Mouse (Mus musculus): ENCODE measurements around the gene Col4a3bp. TPM values are rescaled to one million over a fixed set of nuclear protein-coding genes. Genes with fewer than 3 reads are reported as not detected.

The Col4a3bp gene
- polyA plus RNA-seq, 1 experiment from 2014 or later, result 11.0 TPM

DNA sequence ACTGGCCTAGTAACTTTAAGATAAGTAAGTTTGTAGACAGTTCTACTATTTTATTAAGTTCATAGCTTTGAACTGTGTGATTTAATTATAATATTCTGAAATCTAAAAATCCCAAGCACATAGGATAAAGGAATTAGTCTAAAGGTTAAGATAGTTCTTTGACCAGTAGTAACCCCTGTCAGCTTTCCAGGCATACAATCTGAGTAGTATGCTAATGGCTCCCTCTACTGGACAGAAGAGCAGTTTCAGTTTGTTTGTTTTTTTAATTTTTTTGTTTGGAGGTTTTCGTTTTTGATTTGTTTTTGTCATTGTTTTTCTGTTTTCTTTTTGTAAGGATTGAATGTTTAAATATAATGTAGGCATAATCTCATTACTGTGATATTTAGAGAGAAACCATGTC, 51.2 kb downstream of the Col4a3bp start:
- no peak for ATAC-seq (ENCODE audit: insufficient number of reproducible peaks, low FRiP score, low TSS enrichment, low read depth)
- Histone ChIP-seq H3K4me2 (no peak overlapping the region), H3K27ac (no peak overlapping the region), H3K4me3 (no peak overlapping the region), H3K27me3 (no peaks in the 10 kb centered on the region), H3K9me3 (no peaks in the 10 kb centered on the region), H3K36me3 (no peaks in the 10 kb centered on the region), H3K4me1 (0 out of 2 replicates have a peak, but pooled peaks cover 10% of the 10 kb centered on the region), H3K9ac (no peak overlapping the region)
- 20% methylated on average over 1 of the region's 1 CpGs for WGBS

DNA sequence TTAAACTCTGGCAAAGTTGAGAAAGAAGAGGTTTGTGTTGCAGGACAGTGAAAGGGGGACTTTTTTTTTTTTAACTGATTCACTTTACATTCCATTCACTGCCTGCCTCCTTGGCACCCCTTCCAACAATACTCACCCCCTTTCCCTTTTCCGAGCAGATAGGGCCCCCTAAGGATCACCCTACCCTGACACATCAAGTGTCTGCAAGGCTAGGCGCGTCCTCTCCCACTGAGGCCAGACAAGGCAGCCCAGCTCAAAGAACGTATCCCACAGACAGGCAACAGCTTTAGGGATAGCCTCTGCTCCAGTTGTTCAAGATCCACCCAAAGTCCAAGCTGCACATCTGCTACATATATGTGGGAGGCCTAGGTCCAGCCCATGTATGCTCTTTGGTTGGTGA, 51.7 kb downstream of the Col4a3bp start:
- H3K36me3 ChIP-seq, result peaks cover under 1% of the 10 kb centered on the region; the same call in 1 of the 2 replicates
- H3K4me3 ChIP-seq, result no peak overlapping the region
- ATAC-seq (ENCODE audit: insufficient number of reproducible peaks, low FRiP score, low TSS enrichment, low read depth), result no peak
- no peak overlapping the region for H3K4me2 ChIP-seq
- 0 out of 2 replicates have a peak, but pooled peaks cover 9% of the 10 kb centered on the region for H3K4me1 ChIP-seq
- no peak overlapping the region for H3K9ac ChIP-seq
- WGBS, result 75% methylated on average over 4 of the region's 4 CpGs
- H3K9me3 ChIP-seq, result no peaks in the 10 kb centered on the region
- no peak overlapping the region for H3K27ac ChIP-seq
- H3K27me3 ChIP-seq, result no peaks in the 10 kb centered on the region

DNA sequence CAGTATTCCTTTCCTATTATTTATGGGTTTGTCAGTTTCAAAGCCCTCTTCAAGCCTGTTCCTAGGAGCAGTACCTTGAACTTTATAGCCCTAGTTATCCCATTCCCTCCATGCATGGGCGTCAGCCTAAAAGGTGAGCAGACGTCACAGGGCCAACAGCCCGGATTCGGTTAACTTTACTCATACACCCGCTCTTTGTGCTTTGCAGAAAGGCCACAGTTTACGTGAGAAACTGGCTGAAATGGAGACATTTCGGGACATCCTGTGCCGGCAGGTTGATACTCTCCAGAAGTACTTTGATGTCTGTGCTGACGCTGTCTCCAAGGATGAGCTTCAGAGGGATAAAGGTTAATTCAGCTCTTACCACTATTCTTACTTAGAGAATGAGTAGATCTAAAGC, 56.8 kb downstream of the Col4a3bp start:
- H3K4me3 ChIP-seq, result no peak overlapping the region
- ATAC-seq (ENCODE audit: insufficient number of reproducible peaks, low FRiP score, low TSS enrichment, low read depth), result no peak
- H3K9me3 ChIP-seq, result no peaks in the 10 kb centered on the region
- H3K27me3 ChIP-seq, result no peaks in the 10 kb centered on the region
- no peak overlapping the region for H3K9ac ChIP-seq
- no peak overlapping the region for H3K4me2 ChIP-seq
- no peak overlapping the region for H3K27ac ChIP-seq
- H3K4me1 ChIP-seq, result 0 out of 2 replicates have a peak, but pooled peaks cover 3% of the 10 kb centered on the region
- H3K36me3 ChIP-seq, result peaks cover 15% of the 10 kb centered on the region
- WGBS, result 81% methylated on average over 9 of the region's 9 CpGs

DNA sequence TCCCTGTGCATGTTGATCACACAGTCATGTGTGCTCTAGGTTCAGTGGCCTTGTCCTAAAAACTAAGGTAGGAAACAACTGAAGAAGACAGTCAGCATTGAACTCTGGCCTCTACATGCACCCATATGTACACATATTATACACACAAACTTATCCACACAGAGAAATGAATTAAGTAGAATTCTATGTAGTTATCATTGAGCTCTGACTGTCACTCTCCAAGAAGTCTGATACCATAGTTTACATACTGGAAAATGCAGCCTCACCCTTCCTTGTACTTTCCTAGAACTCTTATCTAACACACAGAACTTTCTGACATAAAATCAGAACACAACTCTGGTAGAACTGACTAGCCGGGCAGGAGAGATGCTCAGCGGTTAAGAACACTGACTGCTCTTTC, 61.8 kb downstream of the Col4a3bp start:
- Histone ChIP-seq H3K4me3 (no peak overlapping the region), H3K4me2 (no peak overlapping the region), H3K9ac (no peak overlapping the region), H3K27ac (no peak overlapping the region), H3K27me3 (no peaks in the 10 kb centered on the region), H3K36me3 (peaks cover 29% of the 10 kb centered on the region), H3K4me1 (no peaks in the 10 kb centered on the region), H3K9me3 (no peaks in the 10 kb centered on the region)
- 90% methylated on average over 2 of the region's 2 CpGs for WGBS
- ATAC-seq (ENCODE audit: insufficient number of reproducible peaks, low FRiP score, low TSS enrichment, low read depth), result no peak

DNA sequence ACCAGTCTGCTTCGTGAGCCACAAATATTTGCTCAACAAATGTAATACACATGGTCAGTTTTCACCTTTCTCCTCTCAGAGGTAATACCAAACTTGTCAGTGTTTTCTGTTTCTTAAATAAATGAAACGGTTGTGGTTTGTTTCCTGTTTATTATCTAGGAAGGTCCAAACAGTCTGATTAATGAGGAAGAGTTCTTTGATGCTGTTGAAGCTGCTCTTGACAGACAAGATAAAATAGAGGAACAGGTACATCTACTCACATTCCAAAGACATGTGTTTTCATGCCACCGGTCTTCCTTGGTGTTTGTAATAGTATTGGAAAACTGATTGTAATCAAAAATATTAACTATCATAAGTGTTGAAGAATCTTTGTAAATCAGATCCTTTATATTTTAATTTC, 72.2 kb downstream of the Col4a3bp start:
- Histone ChIP-seq H3K4me2 (no peak overlapping the region), H3K9ac (no peak overlapping the region), H3K36me3 (peaks cover 15% of the 10 kb centered on the region), H3K4me3 (no peak overlapping the region), H3K27ac (no peak overlapping the region), H3K27me3 (no peaks in the 10 kb centered on the region), H3K9me3 (no peaks in the 10 kb centered on the region), H3K4me1 (no peaks in the 10 kb centered on the region)
- ATAC-seq (ENCODE audit: insufficient number of reproducible peaks, low FRiP score, low TSS enrichment, low read depth), result no peak
- 84% methylated on average over 3 of the region's 3 CpGs for WGBS

DNA sequence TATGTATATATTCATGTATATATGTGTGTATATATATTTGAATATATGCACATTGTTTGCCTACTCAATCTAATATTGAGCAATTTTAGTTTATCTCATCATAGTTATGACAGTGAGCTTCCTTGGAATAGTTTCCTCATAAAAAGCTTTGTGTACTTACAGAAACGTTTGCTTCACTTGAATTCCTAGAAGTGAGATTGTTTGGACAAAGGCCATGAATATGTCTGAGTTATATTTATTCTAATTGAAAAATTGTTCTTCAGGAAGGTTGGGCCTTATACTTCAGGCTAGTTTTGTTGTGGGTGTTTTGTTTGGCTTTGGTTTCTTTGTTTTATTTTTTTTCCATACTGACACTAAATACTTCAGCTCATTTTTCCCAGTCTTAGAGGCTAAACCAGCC, 78.5 kb downstream of the Col4a3bp start:
- no peaks in the 10 kb centered on the region for H3K27me3 ChIP-seq
- no peaks in the 10 kb centered on the region for H3K9me3 ChIP-seq
- no peak overlapping the region for H3K9ac ChIP-seq
- ATAC-seq (ENCODE audit: insufficient number of reproducible peaks, low FRiP score, low TSS enrichment, low read depth), result no peak
- no peak overlapping the region for H3K4me3 ChIP-seq
- H3K4me1 ChIP-seq, result no peaks in the 10 kb centered on the region
- H3K4me2 ChIP-seq, result no peak overlapping the region
- no peak overlapping the region for H3K27ac ChIP-seq
- 38% methylated on average over 1 of the region's 1 CpGs for WGBS
- H3K36me3 ChIP-seq, result peaks cover 23% of the 10 kb centered on the region; the same call in 1 of the 2 replicates

DNA sequence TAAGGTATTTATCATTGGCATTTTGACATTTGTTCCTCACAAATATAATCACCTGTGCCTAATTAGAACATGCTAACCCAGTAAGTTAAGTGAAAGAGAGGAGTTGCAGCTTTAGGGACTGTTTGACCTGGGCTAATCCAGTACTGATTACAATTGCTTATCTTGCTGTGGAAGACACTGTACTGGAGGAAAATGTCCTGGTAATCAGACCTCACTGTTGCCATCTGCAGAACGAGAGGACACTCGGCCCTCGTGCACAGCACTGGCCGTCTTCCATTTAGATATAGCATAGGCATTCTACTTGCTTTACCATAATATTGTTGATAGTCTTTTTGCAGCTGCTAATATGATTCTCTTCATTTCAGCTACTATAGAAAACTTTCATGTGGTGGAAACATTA, 88.0 kb downstream of the Col4a3bp start:
- no peak for ATAC-seq (ENCODE audit: insufficient number of reproducible peaks, low FRiP score, low TSS enrichment, low read depth)
- no peaks in the 10 kb centered on the region for H3K27me3 ChIP-seq
- H3K4me3 ChIP-seq, result no peak overlapping the region
- H3K9ac ChIP-seq, result no peak overlapping the region
- no peaks in the 10 kb centered on the region for H3K9me3 ChIP-seq
- WGBS, result 95% methylated on average over 4 of the region's 4 CpGs
- no peak overlapping the region for H3K27ac ChIP-seq
- no peak overlapping the region for H3K4me2 ChIP-seq
- peaks cover 38% of the 10 kb centered on the region for H3K36me3 ChIP-seq
- no peaks in the 10 kb centered on the region for H3K4me1 ChIP-seq

DNA sequence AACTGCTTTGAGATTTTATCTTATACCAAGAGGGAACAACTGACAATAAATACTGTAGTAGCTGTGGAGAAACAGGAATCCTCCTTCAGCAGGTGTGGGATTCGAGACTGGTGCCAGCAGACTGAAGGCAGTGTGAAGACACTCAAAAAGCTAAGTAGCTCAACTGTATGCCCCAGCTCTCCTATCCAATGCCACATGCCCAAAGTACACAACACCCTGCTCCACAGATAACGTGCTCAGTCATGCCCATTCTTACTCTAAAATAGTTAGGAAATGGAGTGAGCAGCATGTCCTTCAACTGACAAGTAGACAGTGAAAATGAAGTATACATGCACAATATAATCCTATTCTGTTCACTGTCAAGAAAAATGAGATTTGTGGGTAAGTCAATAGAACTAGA, 101.8 kb downstream of the Col4a3bp start:
- no peak overlapping the region for H3K4me3 ChIP-seq
- H3K9me3 ChIP-seq, result no peaks in the 10 kb centered on the region
- H3K27me3 ChIP-seq, result no peaks in the 10 kb centered on the region
- H3K36me3 ChIP-seq, result peaks cover 15% of the 10 kb centered on the region
- WGBS, result 64% methylated on average over 2 of the region's 2 CpGs
- ATAC-seq (ENCODE audit: insufficient number of reproducible peaks, low FRiP score, low TSS enrichment, low read depth), result no peak
- H3K4me2 ChIP-seq, result no peak overlapping the region
- H3K9ac ChIP-seq, result no peak overlapping the region
- no peak overlapping the region for H3K27ac ChIP-seq
- no peaks in the 10 kb centered on the region for H3K4me1 ChIP-seq

DNA sequence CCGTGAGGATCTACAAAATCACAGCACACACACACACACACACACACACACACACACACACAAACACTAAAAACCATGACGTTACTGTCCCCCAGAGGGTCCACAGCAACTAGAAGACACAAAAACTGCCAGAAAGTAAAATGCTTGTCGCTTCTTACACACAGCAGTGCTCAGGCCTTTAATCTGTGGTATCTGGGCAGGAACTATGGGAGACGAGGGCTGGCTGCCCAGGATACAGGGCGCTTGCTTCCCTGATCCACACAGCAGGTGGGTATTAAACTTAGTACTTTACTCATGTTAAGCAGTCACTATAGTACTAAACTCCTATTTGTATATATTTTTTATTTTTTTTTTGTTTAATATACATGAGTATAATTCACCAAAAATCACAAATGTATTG, 103.4 kb downstream of the Col4a3bp start:
- Histone ChIP-seq H3K9me3 (no peaks in the 10 kb centered on the region), H3K36me3 (peaks cover 24% of the 10 kb centered on the region), H3K4me2 (no peak overlapping the region), H3K9ac (no peak overlapping the region), H3K4me3 (no peak overlapping the region), H3K4me1 (no peaks in the 10 kb centered on the region), H3K27me3 (no peaks in the 10 kb centered on the region), H3K27ac (no peak overlapping the region)
- WGBS, result 41% methylated on average over 5 of the region's 5 CpGs
- no peak for ATAC-seq (ENCODE audit: insufficient number of reproducible peaks, low FRiP score, low TSS enrichment, low read depth)

DNA sequence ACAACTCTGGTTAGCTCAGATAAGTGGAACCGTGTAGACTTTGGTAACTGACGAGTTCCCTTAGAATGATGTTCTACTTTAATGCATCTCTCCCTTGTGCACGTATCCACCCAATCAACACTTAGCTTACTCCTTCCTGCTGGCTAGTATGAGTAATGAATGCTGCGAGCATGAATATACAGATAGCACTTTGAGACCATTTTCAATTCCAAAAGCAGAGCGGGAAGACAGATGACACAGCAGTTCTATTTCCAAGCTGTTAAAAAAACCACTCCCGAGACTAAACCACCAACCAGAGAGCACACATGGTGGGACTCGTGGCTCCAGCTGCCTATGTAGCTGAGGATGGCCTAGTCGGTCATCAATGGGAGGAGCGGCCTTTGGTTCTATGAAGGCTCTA, 110.6 kb downstream of the Col4a3bp start:
- 90% methylated on average over 9 of the region's 9 CpGs for WGBS
- no peak overlapping the region for H3K27ac ChIP-seq
- H3K36me3 ChIP-seq, result peaks cover 85% of the 10 kb centered on the region
- no peaks in the 10 kb centered on the region for H3K27me3 ChIP-seq
- no peak overlapping the region for H3K4me3 ChIP-seq
- no peak for ATAC-seq (ENCODE audit: insufficient number of reproducible peaks, low FRiP score, low TSS enrichment, low read depth)
- H3K4me2 ChIP-seq, result no peak overlapping the region
- H3K9ac ChIP-seq, result no peak overlapping the region
- H3K4me1 ChIP-seq, result no peaks in the 10 kb centered on the region
- H3K9me3 ChIP-seq, result no peaks in the 10 kb centered on the region

DNA sequence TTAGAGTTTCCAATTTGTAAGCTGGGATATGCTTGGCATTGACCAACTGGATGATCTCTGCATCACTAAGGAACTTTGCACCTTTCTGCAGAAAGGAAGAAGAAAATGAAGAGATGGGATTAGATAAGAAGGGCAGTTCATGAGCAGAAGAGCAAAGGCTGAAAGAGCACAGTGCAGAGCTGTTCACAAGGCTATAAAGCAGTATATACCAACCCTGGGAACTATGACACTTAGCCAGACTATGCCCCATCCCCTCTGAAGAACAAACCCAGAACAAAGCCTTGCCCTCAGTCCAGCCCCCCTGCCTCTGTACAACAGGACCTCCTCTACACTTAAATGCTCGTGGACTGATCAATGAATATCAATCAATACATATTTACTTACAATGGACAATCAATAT, 114.3 kb downstream of the Col4a3bp start:
- H3K27ac ChIP-seq, result no peak overlapping the region
- no peaks in the 10 kb centered on the region for H3K27me3 ChIP-seq
- no peak for ATAC-seq (ENCODE audit: insufficient number of reproducible peaks, low FRiP score, low TSS enrichment, low read depth)
- no peak overlapping the region for H3K4me3 ChIP-seq
- no peak overlapping the region for H3K9ac ChIP-seq
- no peaks in the 10 kb centered on the region for H3K4me1 ChIP-seq
- H3K4me2 ChIP-seq, result no peak overlapping the region
- H3K9me3 ChIP-seq, result no peaks in the 10 kb centered on the region
- 93% methylated on average over 1 of the region's 1 CpGs for WGBS
- H3K36me3 ChIP-seq, result peaks cover 86% of the 10 kb centered on the region

DNA sequence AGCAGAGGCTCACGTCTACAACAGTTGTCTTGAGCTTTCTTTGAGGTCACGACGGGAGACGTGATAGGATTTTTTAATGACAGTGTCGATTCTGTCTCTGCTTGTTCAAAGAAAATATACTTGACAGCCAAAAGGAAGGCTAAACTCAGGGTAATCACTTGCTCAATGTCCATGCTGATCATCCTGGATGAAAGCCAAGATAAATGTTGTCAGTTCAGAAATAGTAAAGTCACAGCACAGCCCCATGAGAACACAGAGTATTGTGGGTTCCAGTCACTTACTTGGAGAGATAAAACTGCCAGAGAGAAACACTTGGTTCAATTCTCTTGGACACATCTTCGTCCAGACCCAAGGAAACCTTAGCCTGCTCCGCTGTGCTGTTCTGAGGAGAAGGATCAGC, 116.5 kb downstream of the Col4a3bp start:
- no peak for ATAC-seq (ENCODE audit: insufficient number of reproducible peaks, low FRiP score, low TSS enrichment, low read depth)
- Histone ChIP-seq H3K27me3 (no peaks in the 10 kb centered on the region), H3K4me2 (no peak overlapping the region), H3K9ac (no peak overlapping the region), H3K4me3 (no peak overlapping the region), H3K27ac (no peak overlapping the region), H3K9me3 (no peaks in the 10 kb centered on the region), H3K4me1 (no peaks in the 10 kb centered on the region), H3K36me3 (peaks cover 88% of the 10 kb centered on the region)
- 88% methylated on average over 7 of the region's 7 CpGs for WGBS

DNA sequence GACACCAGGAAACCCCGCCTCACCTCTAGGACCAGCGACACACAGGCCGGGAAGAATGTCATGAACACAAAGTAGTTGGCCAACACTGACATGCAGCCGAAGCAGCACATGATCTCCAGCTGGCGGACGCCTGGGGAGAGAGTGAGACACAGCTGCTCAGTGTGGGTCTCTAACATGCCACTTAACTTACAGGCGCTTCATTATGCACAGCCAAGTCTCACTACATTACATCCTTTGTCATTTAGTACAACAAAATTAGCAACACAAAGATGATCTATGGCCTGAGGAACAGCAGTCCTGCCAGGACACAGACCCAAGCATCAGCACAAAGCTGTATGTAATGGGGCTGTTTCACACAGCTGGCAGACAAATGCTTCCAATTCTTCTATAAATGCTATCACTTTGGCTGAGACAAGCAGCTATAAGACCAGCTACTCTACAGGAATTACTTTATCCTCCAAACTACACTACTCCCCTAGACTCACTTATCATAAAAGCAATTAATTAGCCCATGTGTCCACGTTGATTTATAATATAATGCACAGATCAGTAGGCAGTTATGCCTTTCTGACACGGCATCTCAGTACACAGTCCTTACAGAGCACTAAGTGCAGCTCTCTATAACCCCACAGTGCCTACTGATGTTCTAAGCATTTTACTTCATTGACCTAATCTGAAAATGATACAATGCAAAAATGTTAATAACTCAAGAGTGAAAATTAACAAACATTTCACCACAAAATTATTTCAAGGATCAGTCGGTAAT, 117.9 kb downstream of the Col4a3bp start:
- Histone ChIP-seq H3K4me2 (no peak overlapping the region), H3K4me3 (no peak overlapping the region), H3K9ac (no peak overlapping the region), H3K4me1 (no peaks in the 10 kb centered on the region), H3K27ac (no peak overlapping the region), H3K27me3 (no peaks in the 10 kb centered on the region), H3K36me3 (peaks cover 88% of the 10 kb centered on the region), H3K9me3 (no peaks in the 10 kb centered on the region)
- WGBS, result 72% methylated on average over 10 of the region's 10 CpGs
- no peak for ATAC-seq (ENCODE audit: insufficient number of reproducible peaks, low FRiP score, low TSS enrichment, low read depth)
